Mouse (Mus musculus) CH12F3 (cell line): ENCODE data around the gene Fuk.
"Not testable (repeated sequence)": the region's sequence is repeated elsewhere in the genome, so short reads cannot be mapped to it uniquely, and the experiment has no call there.

Experiments
- in situ Hi-C: fragments of 300-500 bp; cut with MboI; formaldehyde crosslinking; loops from 2 replicates; pipeline ENCODE4 v1.14.3; 2020; ENCODE audit warnings: low sequenced_read_pairs

Fuk gene

GRCm38 (mm10) chr8:110919341-110920031 lies 17.2 kb upstream of the Fuk start, which contains the start of gene St3gal2:
Gene St3gal2, plus strand, starts transcription at chr8:110919922.
- in situ Hi-C loops: no loop called here

GRCm38 (mm10) chr8:110918460-110918859 lies 16.2 kb upstream of the Fuk start:
- in situ Hi-C loops: no loop called here

GRCm38 (mm10) chr8:110918027-110918426 lies 15.7 kb upstream of the Fuk start:
- in situ Hi-C loops: no loop called here

GRCm38 (mm10) chr8:110917415-110917814 lies 15.1 kb upstream of the Fuk start:
- in situ Hi-C loops: no loop called here

- in situ Hi-C loops: no loop called here
These were observed 9.6 kb upstream of the Fuk start for GRCm38 (mm10) chr8:110911576-110912570.

GRCm38 (mm10) chr8:110909850-110910249 lies 7.6 kb upstream of the Fuk start:
- in situ Hi-C loops: not testable (repeated sequence)

- in situ Hi-C loops: no loop called here
These were observed 4.4 kb upstream of the Fuk start for GRCm38 (mm10) chr8:110906682-110907081.

GRCm38 (mm10) chr8:110905404-110905803 lies 3.1 kb upstream of the Fuk start:
- in situ Hi-C loops: no loop called here

GRCm38 (mm10) chr8:110902579-110902965 lies 284 bp upstream of the Fuk start:
- in situ Hi-C loops: no loop called here

GRCm38 (mm10) chr8:110901056-110901455 lies 1.2 kb downstream of the Fuk start:
- in situ Hi-C loops: no loop called here

GRCm38 (mm10) chr8:110897495-110897894 lies 4.8 kb downstream of the Fuk start:
- in situ Hi-C loops: no loop called here

- in situ Hi-C loops: no loop called here
These were observed 6.5 kb downstream of the Fuk start for GRCm38 (mm10) chr8:110895812-110896211.

- in situ Hi-C loops: no loop called here
These were observed 7.0 kb downstream of the Fuk start for GRCm38 (mm10) chr8:110895254-110895653.

GRCm38 (mm10) chr8:110894851-110895250 lies 7.4 kb downstream of the Fuk start:
- in situ Hi-C loops: no loop called here

GRCm38 (mm10) chr8:110892913-110893312 lies 9.4 kb downstream of the Fuk start:
- in situ Hi-C loops: no loop called here

GRCm38 (mm10) chr8:110892040-110892439 lies 10.2 kb downstream of the Fuk start:
- in situ Hi-C loops: no loop called here

GRCm38 (mm10) chr8:110889904-110890470 lies 12.3 kb downstream of the Fuk start:
- in situ Hi-C loops: no loop called here

- in situ Hi-C loops: no loop called here
These were observed 13.4 kb downstream of the Fuk start for GRCm38 (mm10) chr8:110888860-110889259.

GRCm38 (mm10) chr8:110888441-110888840 lies 13.8 kb downstream of the Fuk start:
- in situ Hi-C loops: no loop called here

- in situ Hi-C loops: no loop called here
These were observed 14.7 kb downstream of the Fuk start for GRCm38 (mm10) chr8:110887551-110887950.

- in situ Hi-C loops: no loop called here
These were observed 15.7 kb downstream of the Fuk start for GRCm38 (mm10) chr8:110886634-110887033.
